Mouse (Mus musculus) megakaryocyte, embryonic 14.5 days (primary cell): Measurements from ENCODE around the gene Bcl9.

Experiments used
- FLI1 ChIP-seq: IDR thresholded peaks from 2 replicates; pipeline ENCODE4 v1.6.1; 2012; ENCODE audit warnings: low read length, inconsistent platforms, mixed read lengths
- GATA1 ChIP-seq: IDR thresholded peaks from 3 replicates; pipeline ENCODE4 v1.6.1; 2012; ENCODE audit warnings: mixed read lengths, low read length, inconsistent platforms, borderline replicate concordance

- TF ChIP-seq GATA1 (no peak), FLI1 (no peak)
Observed at GRCm38 (mm10) chr3:97203880-97204279, 93.8 kb downstream of the Bcl9 start.
